Mouse (Mus musculus) thymus, adult 2 months (tissue): ENCODE data around the gene Abca1.

Source experiments
- CTCF ChIP-seq: fragments of 200-500 bp; IDR thresholded peaks from 2 replicates; pipeline ENCODE4 v1.5.1; 2012; ENCODE audit warnings: mild to moderate bottlenecking, control low read depth, low read length, moderate library complexity, borderline replicate concordance; ENCODE audit not compliant: control insufficient read depth, poor library complexity, insufficient read depth; ENCODE audit errors: extremely low read depth
- POLR2A ChIP-seq: fragments of 200-500 bp; IDR thresholded peaks from 2 replicates; pipeline ENCODE4 v1.6.1; 2012; ENCODE audit warnings: mild to moderate bottlenecking, low read length, control low read depth, moderate library complexity; ENCODE audit not compliant: control insufficient read depth, poor library complexity, insufficient read depth; ENCODE audit errors: extremely low read depth

DNA sequence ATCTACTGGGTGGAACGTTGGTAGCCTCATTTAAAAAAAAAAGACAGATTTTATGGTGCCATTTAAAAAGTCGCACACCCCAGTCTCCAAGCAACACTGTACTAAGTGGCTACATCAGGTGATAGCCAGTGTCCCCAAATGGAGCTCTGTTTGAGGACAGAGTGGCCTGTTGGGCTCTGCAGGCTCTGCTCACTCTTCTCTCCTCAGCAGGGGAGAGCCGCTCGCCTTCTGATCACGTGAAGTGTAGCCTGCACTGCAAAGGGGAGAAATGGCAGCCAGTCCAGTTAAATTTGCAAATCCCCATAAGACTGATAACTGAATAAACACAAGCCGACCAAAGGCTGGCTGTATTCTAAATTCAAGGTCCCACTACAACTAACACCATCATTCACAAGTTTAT, 6.0 kb downstream of the Abca1 start:
- no peak for TF ChIP-seq CTCF
- no peak for TF ChIP-seq POLR2A
